Mouse (Mus musculus): ENCODE results near the gene Camk1.

DNA sequence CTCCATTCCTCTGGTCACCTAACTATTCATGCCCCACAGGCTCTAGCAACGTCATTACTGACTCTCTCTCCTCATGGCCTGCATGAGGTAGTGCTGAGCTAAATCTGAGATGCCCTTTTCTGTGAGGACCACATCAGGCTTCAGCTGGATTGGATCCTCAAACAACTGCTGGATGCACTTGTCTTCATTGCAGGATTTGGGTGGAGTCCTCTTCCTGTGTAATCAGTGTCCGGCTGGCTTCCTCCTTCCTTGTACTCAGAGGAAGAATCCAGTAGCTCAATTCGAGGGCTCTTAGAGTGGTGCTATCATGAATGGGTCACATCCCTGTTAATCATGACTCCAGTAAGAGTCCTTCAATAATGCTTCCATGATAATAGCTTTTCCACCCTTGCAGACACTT lies 9.9 kb upstream of the Camk1 start:
- TF ChIP-seq POLR2A (IDR thresholded peaks at IDR 0.05; ENCODE audit: borderline replicate concordance, control insufficient read depth, low read depth, low read length) = no peak
- TF ChIP-seq CTCF (IDR thresholded peaks at IDR 0.05; ENCODE audit: control insufficient read depth, insufficient read depth, low read length) = no peak

All from bone marrow, adult 2 months (tissue).